Mouse (Mus musculus): ENCODE data around the gene Gm826.

The Gm826 gene

DNA sequence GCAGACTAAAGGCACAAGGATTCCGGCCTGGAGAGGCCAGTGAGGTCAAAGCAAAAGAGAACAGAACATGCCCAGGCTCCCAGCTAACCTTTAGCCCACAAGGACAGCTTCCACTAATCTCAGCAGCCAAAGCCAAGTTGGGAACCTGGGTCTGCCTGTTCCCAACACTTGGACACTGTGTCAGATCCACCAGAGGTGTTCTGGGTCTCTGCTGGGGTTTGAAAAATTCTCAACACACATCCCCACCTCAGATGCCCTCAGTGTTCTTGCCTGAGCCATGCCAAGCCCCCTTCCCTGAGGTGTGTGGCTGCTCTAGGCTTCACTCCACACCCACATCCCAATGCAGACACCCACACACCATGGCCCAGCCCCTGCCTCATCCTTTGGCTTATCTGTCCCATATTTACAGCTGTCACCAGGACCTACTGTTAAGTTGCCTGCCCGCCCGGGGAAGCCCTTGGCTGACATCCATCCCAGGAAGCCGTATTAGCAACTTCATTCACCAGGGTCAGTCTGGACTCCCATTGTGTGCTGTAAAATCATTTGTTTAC lies at the start of gene Gm826:
Gene Gm826, minus strand, starts transcription at position 52 of the 551 bp plus-strand sequence.
- DNase-seq (ENCODE audit: low spot score) = no peak

DNA sequence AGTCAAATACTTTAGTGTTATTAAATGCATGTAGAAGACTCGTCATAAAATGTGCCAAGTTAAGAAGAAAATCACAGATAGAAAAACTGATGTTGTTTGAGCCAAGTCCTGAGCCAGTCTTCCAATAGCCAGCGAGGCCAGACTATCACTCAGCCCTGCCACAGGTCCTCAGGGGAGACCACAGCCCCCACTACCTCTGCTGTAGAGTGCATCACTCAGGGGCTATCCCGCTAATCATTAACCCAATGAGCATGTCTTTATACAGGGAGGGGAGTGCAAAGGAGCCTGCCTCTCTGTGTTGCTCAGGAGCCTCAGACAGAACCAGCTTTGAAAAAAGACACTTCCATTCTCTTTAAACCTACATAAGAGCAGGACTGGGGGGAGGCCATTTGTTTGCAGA lies 49.5 kb upstream of the Gm826 start:
- no peak for DNase-seq (ENCODE audit: low spot score)

- DNase-seq (ENCODE audit: low spot score) = no peak
Observed at GRCm38 (mm10) chr2:160378271-160378670, 44.3 kb upstream of the Gm826 start.

- no peak for DNase-seq (ENCODE audit: low spot score)
Observed at GRCm38 (mm10) chr2:160376236-160376635, 42.3 kb upstream of the Gm826 start.

DNA sequence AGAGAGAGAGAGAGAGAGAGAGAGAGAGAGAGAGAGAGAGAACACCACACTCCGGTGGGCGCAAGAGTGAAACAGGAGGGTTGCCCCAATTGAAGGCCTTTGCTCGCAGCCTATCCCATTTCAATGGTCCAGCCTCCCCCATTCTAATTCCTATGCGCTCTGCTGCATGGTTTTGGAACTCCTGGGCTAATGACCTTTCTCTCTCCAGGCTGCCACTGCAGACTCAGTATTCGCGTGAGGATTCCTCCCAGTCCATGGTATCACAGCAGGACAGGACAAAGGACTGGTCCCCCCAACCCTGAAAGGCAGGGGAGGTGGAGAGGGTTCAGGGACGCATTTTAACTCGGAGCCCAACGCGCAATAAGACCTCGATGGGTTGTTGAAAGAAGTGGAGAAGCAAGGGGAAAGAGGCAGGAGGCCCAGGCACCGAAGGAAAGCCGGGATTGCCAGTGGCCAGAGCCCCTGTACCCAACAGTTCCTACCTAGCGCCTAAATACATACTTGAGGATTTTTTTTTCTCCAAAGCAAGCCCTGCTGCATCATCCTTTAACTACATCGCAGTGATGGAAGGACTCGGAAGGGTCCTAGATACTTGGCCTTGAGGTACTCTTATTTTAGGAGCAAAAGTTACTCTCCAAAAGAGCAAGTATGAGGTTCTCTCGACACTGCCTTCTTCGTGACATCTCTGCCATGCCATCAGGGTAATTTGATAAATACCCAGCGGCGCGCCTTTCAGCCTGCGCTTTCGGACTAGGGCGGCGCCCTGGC lies 35.9 kb upstream of the Gm826 start:
- DNase-seq (ENCODE audit: low spot score) = no peak

DNA sequence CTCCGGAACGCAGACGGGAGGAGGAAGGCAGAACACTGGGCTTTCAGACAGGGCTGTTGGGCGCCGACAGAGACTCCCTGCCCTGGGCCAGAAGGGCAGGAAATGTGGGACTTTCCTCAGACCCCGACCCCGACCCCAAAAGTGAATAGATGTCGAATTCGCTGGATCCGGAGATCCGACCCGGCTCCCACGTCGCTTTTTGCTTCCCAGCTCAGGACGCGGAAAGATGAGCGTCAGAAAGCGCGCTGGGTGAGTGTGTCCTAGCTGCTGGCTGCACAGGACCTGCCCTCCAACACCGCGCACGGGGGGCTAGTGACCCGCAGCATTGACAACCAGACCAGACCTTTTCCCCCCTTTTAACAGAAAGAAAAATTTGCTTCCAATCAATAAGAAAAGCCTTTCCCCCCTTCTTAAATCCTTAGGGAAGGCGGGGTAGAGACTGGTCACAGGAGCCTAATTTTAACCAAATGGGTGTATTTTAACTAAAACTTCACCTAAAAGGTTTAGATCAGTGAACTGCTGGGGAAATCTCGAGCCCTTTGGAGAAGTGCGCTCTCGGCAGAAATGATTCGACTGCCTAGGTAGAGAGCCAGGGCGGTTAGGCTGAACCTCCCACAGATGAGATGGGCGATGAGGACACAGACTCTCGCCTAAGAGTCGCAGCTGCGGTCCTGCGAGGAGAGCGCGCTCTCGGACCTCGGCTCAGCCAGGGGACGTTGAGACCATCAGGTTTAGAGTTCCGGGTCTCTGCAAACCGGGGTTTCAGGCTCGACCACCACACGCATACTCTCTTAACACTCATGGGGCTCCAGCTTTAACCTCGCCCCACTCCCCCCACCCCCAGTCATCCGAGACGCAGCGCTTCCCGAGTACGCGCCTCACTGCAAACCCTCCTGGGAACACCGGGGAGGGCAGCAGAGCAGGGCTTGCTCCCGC lies 34.7 kb upstream of the Gm826 start:
- DNase-seq (ENCODE audit: low spot score) = no peak

- peak; percentile 53 for DNase-seq (ENCODE audit: low spot score)
Observed at GRCm38 (mm10) chr2:160367448-160368208, 33.7 kb upstream of the Gm826 start.

DNA sequence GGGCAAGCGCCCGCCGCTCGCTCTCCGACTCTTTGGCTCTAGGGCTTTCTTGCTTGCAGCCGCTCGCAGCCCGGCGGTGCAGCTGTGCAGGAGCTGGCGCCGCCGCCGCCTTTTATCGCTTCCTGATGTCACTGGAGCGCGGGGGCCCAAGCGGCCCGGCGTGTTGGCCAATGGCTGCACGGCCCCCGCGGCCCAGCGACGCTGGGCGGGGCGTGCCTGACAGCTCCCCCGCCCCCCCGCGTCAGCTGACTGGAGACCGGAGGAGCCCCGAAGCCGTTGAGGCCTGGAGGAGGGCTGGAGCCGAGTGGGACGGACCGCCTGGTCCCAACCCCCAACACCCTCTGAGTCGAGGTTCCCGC lies 33.0 kb upstream of the Gm826 start, which contains the start of gene Mafb:
Gene Mafb, minus strand, starts transcription at position 86 of the 359 bp plus-strand sequence.
- DNase-seq (ENCODE audit: low spot score) = peak; percentile 56

GRCm38 (mm10) chr2:160366111-160366979 lies 32.4 kb upstream of the Gm826 start:
- no peak for DNase-seq (ENCODE audit: low spot score)

DNA sequence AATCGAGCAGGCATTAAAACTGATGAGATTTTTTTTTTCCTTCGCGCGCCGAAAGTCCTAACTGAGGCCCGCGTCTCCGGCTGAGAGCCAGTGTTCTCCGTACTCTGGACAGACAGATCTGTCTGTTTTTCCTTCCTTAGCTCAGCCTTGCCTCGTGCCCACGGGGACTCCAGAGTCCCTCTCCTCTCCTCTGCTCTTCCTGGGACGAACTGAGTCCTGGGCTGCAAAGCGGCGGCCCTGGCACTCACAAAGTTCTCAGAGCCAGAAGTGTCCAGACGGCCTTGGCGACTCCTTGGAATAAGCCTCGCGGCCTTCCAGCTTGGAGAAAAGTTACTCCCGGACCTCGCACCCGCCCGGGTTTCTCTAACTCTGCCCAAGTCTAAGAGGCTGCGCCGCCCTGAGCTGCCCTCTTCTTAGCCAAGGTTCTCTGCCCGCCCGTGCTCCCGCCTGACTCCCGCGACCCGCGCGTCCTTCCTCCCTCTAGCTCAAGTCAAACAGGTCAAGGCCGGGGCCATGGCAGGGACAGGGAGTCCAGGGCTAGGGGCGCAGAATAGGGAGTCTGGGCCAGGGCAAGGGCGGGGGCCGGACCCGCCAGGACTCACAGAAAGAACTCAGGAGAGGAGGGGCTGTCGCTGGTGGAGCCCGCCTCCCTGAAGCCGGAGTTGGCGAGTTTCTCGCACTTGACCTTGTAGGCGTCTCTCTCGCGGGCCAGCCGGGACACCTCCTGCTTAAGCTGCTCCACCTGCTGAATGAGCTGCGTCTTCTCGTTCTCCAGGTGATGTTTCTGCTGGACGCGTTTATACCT lies 31.3 kb upstream of the Gm826 start:
- DNase-seq (ENCODE audit: low spot score) = no peak

DNA sequence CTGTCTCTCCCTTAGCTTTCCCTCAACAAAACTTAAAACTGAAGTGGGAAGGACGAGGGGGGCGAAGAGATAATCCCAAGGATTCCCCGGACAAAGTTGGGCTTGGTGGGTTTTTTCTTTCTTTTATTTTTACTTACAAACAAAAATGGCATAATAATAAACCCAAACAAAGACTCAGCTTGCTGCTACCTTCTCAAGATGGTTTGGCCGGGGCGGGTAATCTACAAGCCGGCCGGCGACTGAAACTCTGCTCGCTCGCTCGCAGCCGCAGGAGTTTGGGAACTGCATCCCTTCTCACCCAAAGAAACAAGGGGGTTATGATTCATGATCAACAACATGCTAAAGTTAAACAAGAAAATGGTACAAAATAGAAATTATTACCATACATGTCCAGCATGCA lies 30.7 kb upstream of the Gm826 start:
- no peak for DNase-seq (ENCODE audit: low spot score)

DNA sequence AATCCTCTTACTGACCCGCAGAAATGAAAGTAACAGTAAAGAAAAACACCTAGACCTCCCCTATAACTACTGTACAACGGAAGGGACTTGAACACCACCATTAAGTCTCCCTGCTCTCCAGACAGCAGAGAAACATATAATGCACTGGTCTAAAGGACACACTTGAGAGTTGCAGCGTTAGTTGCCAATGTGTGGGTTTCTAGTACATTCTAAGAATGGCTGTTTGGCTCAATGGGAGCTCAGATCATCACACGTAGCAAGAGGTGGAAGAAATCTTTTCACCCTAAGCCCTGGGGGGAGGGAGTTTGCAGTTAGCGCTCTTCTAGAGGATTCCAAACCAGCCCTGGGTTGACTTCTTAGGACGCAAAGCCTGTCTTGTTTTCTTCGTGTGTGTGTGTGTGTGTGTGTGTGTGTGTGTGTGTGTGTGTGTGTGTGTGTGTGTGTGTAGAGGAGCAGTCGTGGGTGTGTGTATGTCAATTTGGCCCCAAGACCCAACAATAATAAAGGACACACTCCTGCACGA lies 30.2 kb upstream of the Gm826 start:
- no peak for DNase-seq (ENCODE audit: low spot score)

DNA sequence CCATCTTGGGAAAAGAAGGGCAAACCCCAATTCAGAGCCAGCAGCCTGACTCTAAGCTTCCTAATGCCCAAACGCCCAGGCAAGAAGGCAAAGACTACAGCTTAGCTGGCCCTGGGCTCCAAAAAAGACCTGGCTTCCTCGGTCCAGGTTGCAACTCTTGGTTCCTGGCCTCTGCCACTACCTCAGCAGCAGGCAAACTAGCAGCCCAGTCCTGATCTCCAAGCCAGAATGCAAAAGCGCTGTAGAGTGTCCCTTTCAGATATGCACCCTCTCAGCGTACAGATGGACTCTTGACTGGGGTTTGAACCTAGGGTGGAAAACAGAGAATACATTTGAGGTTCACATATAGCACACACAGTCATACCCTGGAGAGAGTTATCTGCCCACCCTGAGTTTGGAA lies 29.2 kb upstream of the Gm826 start:
- no peak for DNase-seq (ENCODE audit: low spot score)

GRCm38 (mm10) chr2:160361442-160362121 lies 27.6 kb upstream of the Gm826 start:
- DNase-seq (ENCODE audit: low spot score) = no peak

- DNase-seq (ENCODE audit: low spot score) = no peak
Observed at GRCm38 (mm10) chr2:160360234-160360874, 26.4 kb upstream of the Gm826 start.

DNA sequence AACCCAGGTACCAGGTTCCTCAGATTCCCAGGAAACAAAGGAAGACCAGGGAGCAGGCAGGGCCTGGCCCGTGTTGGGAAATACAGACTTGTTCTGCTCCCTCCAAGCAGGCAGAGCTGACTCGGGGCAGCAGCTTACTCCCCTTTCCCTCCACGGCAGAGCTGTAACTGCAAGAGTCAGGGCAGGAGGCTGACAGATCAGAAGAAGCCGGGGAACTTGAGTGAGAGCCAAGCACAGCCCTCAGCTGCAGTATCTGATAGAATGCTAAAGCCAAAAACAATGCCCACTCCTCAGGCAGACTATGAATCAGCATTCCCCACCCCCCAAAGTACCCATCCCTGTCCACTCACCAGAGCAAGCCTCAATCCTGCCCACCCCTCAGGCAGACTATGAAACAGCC lies 24.9 kb upstream of the Gm826 start:
- no peak for DNase-seq (ENCODE audit: low spot score)

DNA sequence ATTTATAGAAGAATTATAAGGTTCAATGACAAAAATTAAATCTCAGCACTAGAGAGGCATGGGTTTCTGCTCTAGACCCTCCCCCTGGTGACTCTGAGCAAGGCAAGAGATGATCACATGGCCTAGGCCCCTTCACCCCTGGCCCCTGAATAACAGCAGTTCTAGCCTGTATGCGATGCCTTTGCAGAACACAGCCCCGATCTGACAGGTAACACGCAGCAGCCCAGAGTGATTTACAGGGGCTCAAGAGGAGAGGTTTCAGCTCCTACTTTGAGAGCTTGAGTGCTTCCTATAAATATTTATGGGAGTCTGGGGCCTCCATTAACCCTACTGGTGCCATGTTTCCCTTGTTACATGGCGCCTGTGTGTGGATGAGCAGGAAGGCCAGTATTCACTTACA lies 23.5 kb upstream of the Gm826 start:
- DNase-seq (ENCODE audit: low spot score) = no peak

DNA sequence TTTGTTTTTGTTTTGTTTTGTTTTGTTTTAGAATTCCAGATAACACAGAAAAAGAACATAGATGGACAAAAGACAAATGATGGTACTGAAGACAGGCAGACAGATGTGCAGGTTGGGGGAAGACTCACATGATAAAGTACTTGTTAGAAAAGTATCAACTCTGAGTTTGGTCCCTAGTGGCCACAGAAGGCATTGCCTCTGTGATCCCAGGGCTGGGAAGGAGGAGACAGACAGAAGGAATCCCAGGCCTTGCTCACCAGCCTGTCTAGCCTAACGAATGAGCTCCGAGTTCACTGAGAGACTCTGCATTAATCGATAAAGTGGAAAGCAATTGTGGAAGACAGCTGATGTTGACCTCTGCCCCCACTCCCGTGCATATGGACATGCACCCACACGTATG lies 22.2 kb upstream of the Gm826 start:
- DNase-seq (ENCODE audit: low spot score) = no peak

DNA sequence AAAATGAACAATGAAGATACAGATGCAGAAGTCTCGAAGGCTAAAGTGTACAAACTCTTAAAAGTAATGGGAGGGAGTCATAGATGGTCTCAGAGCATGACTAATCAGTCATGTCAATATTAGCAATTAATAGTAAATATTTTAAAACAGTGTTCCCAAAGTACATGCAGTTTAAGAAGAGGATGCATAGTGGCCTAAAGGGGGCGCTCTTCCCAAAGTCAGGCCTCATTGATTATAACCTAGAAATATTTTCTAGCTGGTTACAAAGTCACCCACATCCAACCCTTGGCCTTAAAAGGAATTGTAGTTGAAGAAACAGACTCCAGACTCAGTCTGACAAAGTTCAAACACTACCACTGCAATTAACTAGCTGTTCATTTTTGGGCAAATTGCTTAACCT lies 20.4 kb upstream of the Gm826 start:
- no peak for DNase-seq (ENCODE audit: low spot score)
